Mouse (Mus musculus) MEL (cell line): Measurements from ENCODE around the gene Hdgf. TPM values are rescaled to one million over a fixed set of nuclear protein-coding genes. Genes with fewer than 3 reads are reported as not detected.

ENCODE experiments used
- DNase-seq: peaks from one replicate; pipeline ENCODE4 v3.0.0; 2011; ENCODE audit warnings: low read depth, low spot score
- H3K27ac ChIP-seq: 2 replicates; pipeline ENCODE4 v1.5.1; 2012; ENCODE audit warnings: low read depth, mild to moderate bottlenecking, control low read depth, low read length, moderate library complexity; ENCODE audit not compliant: control insufficient read depth
- H3K27me3 ChIP-seq, 2 experiments: fragments of 150-350 bp in 1 of 2; sonication (generic) in 1 of 2; 2 replicates each; pipeline ENCODE4 v1.6.1; 2012; ENCODE audit warnings: low read length in 2 of 2, mild to moderate bottlenecking in 2 of 2, improper control_type of control experiment in 1 of 2, moderate library complexity in 1 of 2; ENCODE audit not compliant: insufficient read depth in 2 of 2, control insufficient read depth in 1 of 2
- H3K36me3 ChIP-seq, 2 experiments: 2 replicates each; pipeline ENCODE4 v1.6.1; 2012 to 2014; ENCODE audit warnings: low read length in 2 of 2, improper control_type of control experiment in 1 of 2, inconsistent platforms in 1 of 2, mild to moderate bottlenecking in 1 of 2; ENCODE audit not compliant: insufficient read depth in 2 of 2, control insufficient read depth in 1 of 2
- H3K4me1 ChIP-seq, 2 experiments: fragments of 150-350 bp in 1 of 2; sonication (generic) in 1 of 2; 2 replicates each; pipeline ENCODE4 v1.6.1; 2012; ENCODE audit warnings: low read length in 2 of 2, improper control_type of control experiment in 1 of 2, mild to moderate bottlenecking in 1 of 2; ENCODE audit not compliant: insufficient read depth in 2 of 2, control insufficient read depth in 1 of 2
- H3K4me3 ChIP-seq, 2 experiments: fragments of 150-350 bp in 1 of 2; sonication (generic) in 1 of 2; 2 replicates each; pipeline ENCODE4 v1.5.1; 2012; ENCODE audit warnings: low read depth in 2 of 2, low read length in 2 of 2, mild to moderate bottlenecking in 2 of 2, moderate library complexity in 2 of 2, control low read depth in 1 of 2, improper control_type of control experiment in 1 of 2; ENCODE audit not compliant: control insufficient read depth in 1 of 2, insufficient read depth in 1 of 2
- H3K79me2 ChIP-seq: 2 replicates; pipeline ENCODE4 v1.6.1; 2012; ENCODE audit warnings: mild to moderate bottlenecking, low read length, moderate library complexity; ENCODE audit not compliant: control insufficient read depth, poor library complexity, insufficient read depth
- H3K9ac ChIP-seq: 2 replicates; pipeline ENCODE4 v1.6.1; 2012; ENCODE audit warnings: low read depth, mild to moderate bottlenecking, control low read depth, low read length, moderate library complexity; ENCODE audit not compliant: control insufficient read depth, poor library complexity, severe bottlenecking
- H3K9me3 ChIP-seq: fragments of 150-350 bp; sonication (generic); replicated peaks from 2 replicates; pipeline ENCODE4 v1.6.1; 2012; ENCODE audit warnings: mild to moderate bottlenecking, low read length, improper control_type of control experiment, moderate library complexity; ENCODE audit not compliant: insufficient read depth
- CHD1 ChIP-seq: IDR thresholded peaks from 2 replicates; pipeline ENCODE4 v1.6.1; 2012; ENCODE audit warnings: low read depth, mild to moderate bottlenecking, inconsistent platforms, low read length, improper control_type of control experiment
- CTCF ChIP-seq, 3 experiments: IDR thresholded peaks in 2 of 3; conservative IDR thresholded peaks in 1 of 3; 2 replicates each; pipeline ENCODE4 v1.5.1; 2011 to 2012; ENCODE audit warnings: low read length in 3 of 3, low read depth in 2 of 3, mild to moderate bottlenecking in 2 of 3, improper control_type of control experiment in 1 of 3, inconsistent platforms in 1 of 3, mixed read lengths in 1 of 3, moderate library complexity in 1 of 3; ENCODE audit not compliant: control insufficient read depth in 1 of 3, insufficient read depth in 1 of 3, poor library complexity in 1 of 3, severe bottlenecking in 1 of 3
- GATA1 ChIP-seq: IDR thresholded peaks from 2 replicates; pipeline ENCODE4 v1.6.1; 2011; ENCODE audit warnings: low read depth, low read length, improper control_type of control experiment
- MAFK ChIP-seq: IDR thresholded peaks from 2 replicates; pipeline ENCODE4 v1.6.1; 2011; ENCODE audit warnings: low read depth, mild to moderate bottlenecking, low read length, improper control_type of control experiment, borderline replicate concordance
- MAZ ChIP-seq: IDR thresholded peaks from 2 replicates; pipeline ENCODE4 v1.6.1; 2012; ENCODE audit warnings: low read depth, mild to moderate bottlenecking, inconsistent platforms, low read length, improper control_type of control experiment
- NRF1 ChIP-seq: IDR thresholded peaks from 2 replicates; pipeline ENCODE4 v1.6.1; 2014; ENCODE audit warnings: low read depth, mild to moderate bottlenecking, inconsistent platforms, low read length, improper control_type of control experiment, moderate library complexity; ENCODE audit not compliant: poor library complexity, insufficient read depth, severe bottlenecking
- POLR2A ChIP-seq, 2 experiments: IDR thresholded peaks; 2 replicates each; pipeline ENCODE4 v1.6.1; 2011 to 2012; ENCODE audit warnings: low read length in 2 of 2, mild to moderate bottlenecking in 2 of 2, control low read depth in 1 of 2, improper control_type of control experiment in 1 of 2, low read depth in 1 of 2, moderate library complexity in 1 of 2; ENCODE audit not compliant: control insufficient read depth in 1 of 2, insufficient read depth in 1 of 2, poor library complexity in 1 of 2
- POLR2AphosphoS5 ChIP-seq: IDR thresholded peaks from 2 replicates; pipeline ENCODE4 v1.6.1; 2012; ENCODE audit warnings: low read depth, borderline replicate concordance, mild to moderate bottlenecking, inconsistent platforms, low read length, moderate library complexity, mixed read lengths
- SIN3A ChIP-seq: IDR thresholded peaks from 2 replicates; pipeline ENCODE4 v1.6.1; 2012; ENCODE audit warnings: low read length, improper control_type of control experiment, inconsistent platforms
- TAL1 ChIP-seq: IDR thresholded peaks from 2 replicates; pipeline ENCODE4 v1.6.1; 2012; ENCODE audit warnings: mild to moderate bottlenecking, inconsistent platforms, low read length, moderate library complexity, mixed read lengths
- TCF12 ChIP-seq: IDR thresholded peaks from 2 replicates; pipeline ENCODE4 v1.6.1; 2014; ENCODE audit warnings: low read depth, mild to moderate bottlenecking, inconsistent platforms, low read length, improper control_type of control experiment, moderate library complexity
- UBTF ChIP-seq: IDR thresholded peaks from 2 replicates; pipeline ENCODE4 v1.6.1; 2012; ENCODE audit warnings: low read depth, mild to moderate bottlenecking, inconsistent platforms, low read length, improper control_type of control experiment, moderate library complexity, borderline replicate concordance; ENCODE audit not compliant: insufficient read depth
- USF1 ChIP-seq: IDR thresholded peaks from 2 replicates; pipeline ENCODE4 v1.6.1; 2014; ENCODE audit warnings: low read depth, mild to moderate bottlenecking, inconsistent platforms, low read length, improper control_type of control experiment, moderate library complexity
- ZKSCAN1 ChIP-seq: IDR thresholded peaks from 2 replicates; pipeline ENCODE4 v1.6.1; 2012; ENCODE audit warnings: low read depth, mild to moderate bottlenecking, inconsistent platforms, low read length, improper control_type of control experiment, moderate library complexity
- polyA plus RNA-seq, 2 experiments: library from polyadenylated mRNA; stranded (reverse) in 1 of 2; unstranded in 1 of 2; fragments of >175 nt in 1 of 2; fragments of >200 nt in 1 of 2; gene quantifications; 2 replicates each; pipeline versions ENCODE4 v1.2.1 to v1.2.4; 2012; ENCODE audit warnings: low replicate concordance in 2 of 2, low read depth in 1 of 2; ENCODE audit not compliant: insufficient read length in 2 of 2, insufficient read depth in 1 of 2, missing spikeins in 1 of 2
- total RNA-seq: library from RNA; depleted of rRNA; stranded (reverse); fragments of 300-350 nt; gene quantifications from 2 replicates; pipeline ENCODE4 v1.2.3, GENCODE M21; 2012

The Hdgf gene
- total and polyA plus RNA-seq, 3 experiments: 369 to 1,503 (median 519) TPM

DNA sequence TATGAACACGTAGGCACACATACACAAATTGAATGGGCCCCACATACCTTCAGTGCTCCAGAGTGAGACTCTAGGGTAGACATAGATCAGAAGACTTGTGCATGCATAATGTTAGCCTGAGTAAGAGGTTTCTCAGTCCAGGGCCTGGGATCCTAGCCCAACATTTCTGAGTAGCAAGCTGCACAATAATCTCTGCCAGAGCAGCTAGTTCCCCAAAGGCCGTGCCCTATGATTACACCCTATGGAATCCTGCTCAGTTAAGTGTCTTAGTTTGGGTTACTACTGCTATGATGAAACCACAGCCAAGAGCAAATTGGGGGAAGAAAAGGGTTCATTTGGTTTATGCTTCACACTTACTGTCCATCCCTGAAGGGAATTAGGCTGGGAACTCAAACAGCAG lies 36.4 kb downstream of the Hdgf start:
- no peak for TF ChIP-seq MAZ
- TF ChIP-seq MAFK: no peak
- no peak for TF ChIP-seq CTCF (IDR thresholded peaks at IDR 0.05 in 2 of 3, conservative IDR thresholded peaks at IDR 0.05 in 1 of 3; ENCODE audit: control insufficient read depth in 1 of 3, insufficient read depth in 1 of 3, low read depth in 2 of 3, low read length in 3 of 3, poor library complexity in 1 of 3, severe bottlenecking in 1 of 3)
- no peak for TF ChIP-seq UBTF
- TF ChIP-seq TCF12: no peak
- no peak for TF ChIP-seq SIN3A
- no peak for TF ChIP-seq POLR2AphosphoS5
- H3K36me3 ChIP-seq: peaks cover 0 to 31% of the 10 kb centered on the region in 2 experiments; a peak in 2 of 4 replicates

DNA sequence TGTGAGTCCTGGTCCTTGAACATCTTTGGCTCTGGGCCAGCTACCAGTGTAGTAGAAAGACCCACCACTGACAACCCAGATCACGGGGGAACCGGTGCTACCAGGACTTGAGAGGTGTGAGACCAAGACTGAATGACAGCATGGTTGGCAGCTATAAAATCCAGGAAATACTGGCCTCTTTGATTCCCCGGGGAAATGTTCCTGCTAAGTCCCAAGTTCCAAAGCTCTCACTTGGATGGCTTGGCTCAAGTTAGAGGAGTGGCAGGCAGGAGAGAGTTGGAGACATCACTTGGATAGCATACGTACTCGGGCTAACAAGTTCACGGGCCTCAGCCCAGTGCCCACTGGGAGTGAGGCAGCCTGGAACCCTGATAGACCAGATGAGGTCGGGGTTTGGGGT lies 37.5 kb downstream of the Hdgf start:
- TF ChIP-seq MAZ: no peak
- TF ChIP-seq POLR2A (IDR thresholded peaks at IDR 0.05; ENCODE audit: control insufficient read depth in 1 of 2, insufficient read depth in 1 of 2, low read depth in 1 of 2, low read length in 2 of 2, poor library complexity in 1 of 2): peak in 1 of 2 experiments; percentile 12; a peak in 1 of 4 replicates
- TF ChIP-seq USF1: no peak
- TF ChIP-seq GATA1: no peak
- TF ChIP-seq ZKSCAN1: no peak
- TF ChIP-seq TAL1: no peak
- TF ChIP-seq CHD1: no peak
- TF ChIP-seq NRF1: no peak
- no peak overlapping the region for H3K27ac ChIP-seq
- H3K9ac ChIP-seq: no peak overlapping the region
- H3K9me3 ChIP-seq: no peaks in the 10 kb centered on the region
- no peak for DNase-seq
- no peak overlapping the region for H3K4me3 ChIP-seq
- no peaks in the 10 kb centered on the region for H3K4me1 ChIP-seq
- no peaks in the 10 kb centered on the region for H3K79me2 ChIP-seq
- peaks cover 0 to 24% of the 10 kb centered on the region in 2 experiments; a peak in 2 of 4 replicates for H3K36me3 ChIP-seq
- H3K27me3 ChIP-seq: no peaks in the 10 kb centered on the region

More for the DNA sequence above, 36.4 kb downstream of the Hdgf start:
- no peaks in the 10 kb centered on the region; a peak in 1 of 4 replicates for H3K4me1 ChIP-seq
- no peak overlapping the region for H3K9ac ChIP-seq
- H3K27me3 ChIP-seq: no peaks in the 10 kb centered on the region
- no peak overlapping the region for H3K4me3 ChIP-seq
- no peak for DNase-seq
- H3K79me2 ChIP-seq: peaks cover under 1% of the 10 kb centered on the region; the same call in 1 of the 2 replicates
- H3K9me3 ChIP-seq: no peaks in the 10 kb centered on the region
- H3K27ac ChIP-seq: no peak overlapping the region
